Mouse (Mus musculus): ENCODE measurements around the gene Gm28047. TPM values are rescaled to one million over a fixed set of nuclear protein-coding genes. Genes with fewer than 3 reads are reported as not detected.

The Gm28047 gene
- polyA plus RNA-seq, 1 experiment from 2014 or later, result not detected

GRCm38 (mm10) chr15:102510110-102510509, 114.8 kb downstream of the Gm28047 start:
- Histone ChIP-seq H3K27ac (peak overlapping the region; percentile 92), H3K9me3 (no peaks in the 10 kb centered on the region), H3K36me3 (peaks cover 19% of the 10 kb centered on the region), H3K4me1 (replicated peaks) (peaks cover 69% of the 10 kb centered on the region), H3K9ac (peak overlapping the region; percentile 81), H3K4me3 (peak overlapping the region; percentile 62), H3K27me3 (no peaks in the 10 kb centered on the region), H3K4me2 (peak overlapping the region; percentile 80)
- peak; percentile 65 for ATAC-seq (ENCODE audit: low FRiP score)
- 4% methylated on average over 9 of the region's 9 CpGs for whole genome bisulfite sequencing

- H3K27ac ChIP-seq, result no peak overlapping the region
- H3K4me3 ChIP-seq, result no peak overlapping the region
- 89% methylated on average over 3 of the region's 3 CpGs for WGBS
- H3K4me1 ChIP-seq (replicated peaks), result peaks cover 52% of the 10 kb centered on the region
- no peak for ATAC-seq (ENCODE audit: low FRiP score)
- H3K9ac ChIP-seq, result no peak overlapping the region
- H3K9me3 ChIP-seq, result no peaks in the 10 kb centered on the region
- no peak overlapping the region for H3K4me2 ChIP-seq
- H3K27me3 ChIP-seq, result no peaks in the 10 kb centered on the region
- peaks cover 36% of the 10 kb centered on the region for H3K36me3 ChIP-seq
Measured at GRCm38 (mm10) chr15:102508336-102508735, 116.5 kb downstream of the Gm28047 start.

- Histone ChIP-seq H3K9me3 (no peaks in the 10 kb centered on the region), H3K27me3 (no peaks in the 10 kb centered on the region), H3K4me3 (no peak overlapping the region), H3K36me3 (peaks cover 44% of the 10 kb centered on the region), H3K4me2 (no peak overlapping the region), H3K9ac (no peak overlapping the region), H3K27ac (no peak overlapping the region), H3K4me1 (replicated peaks) (peaks cover 45% of the 10 kb centered on the region)
- ATAC-seq (ENCODE audit: low FRiP score), result no peak
Measured at GRCm38 (mm10) chr15:102507561-102507960, 117.3 kb downstream of the Gm28047 start.

GRCm38 (mm10) chr15:102506864-102507263, 118.0 kb downstream of the Gm28047 start:
- Histone ChIP-seq H3K36me3 (peaks cover 51% of the 10 kb centered on the region), H3K27ac (no peak overlapping the region), H3K27me3 (no peaks in the 10 kb centered on the region), H3K4me2 (no peak overlapping the region), H3K4me3 (no peak overlapping the region), H3K9ac (no peak overlapping the region), H3K4me1 (replicated peaks) (peaks cover 38% of the 10 kb centered on the region), H3K9me3 (no peaks in the 10 kb centered on the region)
- 100% methylated on average over 1 of the region's 1 CpGs for WGBS
- ATAC-seq (ENCODE audit: low FRiP score), result no peak

GRCm38 (mm10) chr15:102506464-102506830, 118.4 kb downstream of the Gm28047 start:
- WGBS, result 71% methylated on average over 2 of the region's 2 CpGs
- no peak for ATAC-seq (ENCODE audit: low FRiP score)
- H3K27ac ChIP-seq, result no peak overlapping the region
- no peak overlapping the region for H3K4me2 ChIP-seq
- 0 out of 2 replicates have a peak overlapping the region, but pooled peaks have one; percentile 15 for H3K9ac ChIP-seq
- H3K27me3 ChIP-seq, result no peaks in the 10 kb centered on the region
- peaks cover 55% of the 10 kb centered on the region for H3K36me3 ChIP-seq
- peaks cover 34% of the 10 kb centered on the region for H3K4me1 ChIP-seq (replicated peaks)
- no peaks in the 10 kb centered on the region for H3K9me3 ChIP-seq
- no peak overlapping the region for H3K4me3 ChIP-seq

GRCm38 (mm10) chr15:102505770-102506463, 119.0 kb downstream of the Gm28047 start:
- Histone ChIP-seq H3K9ac (0 out of 2 replicates have a peak overlapping the region, but pooled peaks have one; percentile 15), H3K4me1 (replicated peaks) (peaks cover 29% of the 10 kb centered on the region), H3K4me2 (no peak overlapping the region), H3K4me3 (no peak overlapping the region), H3K36me3 (peaks cover 61% of the 10 kb centered on the region), H3K27ac (no peak overlapping the region), H3K27me3 (no peaks in the 10 kb centered on the region), H3K9me3 (no peaks in the 10 kb centered on the region)
- WGBS, result 88% methylated on average over 9 of the region's 9 CpGs
- ATAC-seq (ENCODE audit: low FRiP score), result no peak

- Histone ChIP-seq H3K4me3 (no peak overlapping the region), H3K9ac (0 out of 2 replicates have a peak overlapping the region, but pooled peaks have one; percentile 15), H3K4me1 (replicated peaks) (peaks cover 26% of the 10 kb centered on the region), H3K27ac (no peak overlapping the region), H3K27me3 (no peaks in the 10 kb centered on the region), H3K4me2 (no peak overlapping the region), H3K36me3 (peaks cover 68% of the 10 kb centered on the region), H3K9me3 (no peaks in the 10 kb centered on the region)
- WGBS, result 80% methylated on average over 12 of the region's 12 CpGs
- no peak for ATAC-seq (ENCODE audit: low FRiP score)
Measured at GRCm38 (mm10) chr15:102505073-102505769, 119.6 kb downstream of the Gm28047 start.

- H3K4me3 ChIP-seq, result no peak overlapping the region
- no peaks in the 10 kb centered on the region for H3K9me3 ChIP-seq
- no peak overlapping the region for H3K9ac ChIP-seq
- H3K27ac ChIP-seq, result no peak overlapping the region
- no peak for ATAC-seq (ENCODE audit: low FRiP score)
- H3K4me1 ChIP-seq (replicated peaks), result peaks cover 16% of the 10 kb centered on the region
- peaks cover 78% of the 10 kb centered on the region for H3K36me3 ChIP-seq
- H3K4me2 ChIP-seq, result no peak overlapping the region
- H3K27me3 ChIP-seq, result no peaks in the 10 kb centered on the region
- 91% methylated on average over 9 of the region's 9 CpGs for WGBS
Measured at GRCm38 (mm10) chr15:102503924-102504782, 120.7 kb downstream of the Gm28047 start.

GRCm38 (mm10) chr15:102503447-102503846, 121.4 kb downstream of the Gm28047 start, which contains the start of gene Gm10337:
Gene Gm10337, plus strand, starts transcription at chr15:102503722.
- Histone ChIP-seq H3K4me2 (no peak within 1 kb of the TSS), H3K27ac (no peak within 1 kb of the TSS), H3K27me3 (no peaks in the 10 kb centered on the region), H3K36me3 (peaks cover 82% of the 10 kb centered on the region), H3K9me3 (no peaks in the 10 kb centered on the region), H3K9ac (no peak within 1 kb of the TSS), H3K4me1 (replicated peaks) (peaks cover 10% of the 10 kb centered on the region), H3K4me3 (no peak within 1 kb of the TSS)
- 93% methylated on average over 1 of the region's 1 CpGs for WGBS
- no peak for ATAC-seq (ENCODE audit: low FRiP score)

- Histone ChIP-seq H3K36me3 (peaks cover 82% of the 10 kb centered on the region), H3K4me2 (no peak overlapping the region), H3K9me3 (no peaks in the 10 kb centered on the region), H3K27ac (no peak overlapping the region), H3K27me3 (no peaks in the 10 kb centered on the region), H3K4me3 (no peak overlapping the region), H3K4me1 (replicated peaks) (0 out of 2 replicates have a peak, but pooled peaks cover 7% of the 10 kb centered on the region), H3K9ac (no peak overlapping the region)
- WGBS, result 77% methylated on average over 9 of the region's 9 CpGs
- no peak for ATAC-seq (ENCODE audit: low FRiP score)
Measured at GRCm38 (mm10) chr15:102502254-102502840, 122.5 kb downstream of the Gm28047 start.

GRCm38 (mm10) chr15:102501084-102501814, 123.6 kb downstream of the Gm28047 start:
- H3K9me3 ChIP-seq, result no peaks in the 10 kb centered on the region
- no peak overlapping the region for H3K27ac ChIP-seq
- H3K4me1 ChIP-seq (replicated peaks), result no peaks in the 10 kb centered on the region
- H3K36me3 ChIP-seq, result peaks cover 91% of the 10 kb centered on the region
- no peak overlapping the region for H3K4me2 ChIP-seq
- H3K9ac ChIP-seq, result no peak overlapping the region
- H3K27me3 ChIP-seq, result no peaks in the 10 kb centered on the region
- 90% methylated on average over 19 of the region's 19 CpGs for WGBS
- no peak overlapping the region for H3K4me3 ChIP-seq
- ATAC-seq (ENCODE audit: low FRiP score), result no peak

All from hindbrain, embryonic 13.5 days (tissue).